Mouse (Mus musculus) neural tube, embryonic 10.5 days (tissue): ENCODE measurements around the gene Gpr155.

Experiments
- DNase-seq: peaks from one replicate; pipeline ENCODE4 v3.0.0-alpha.2; 2017; ENCODE audit warnings: low spot score; ENCODE audit errors: extremely low spot score

Gene Gpr155

DNA sequence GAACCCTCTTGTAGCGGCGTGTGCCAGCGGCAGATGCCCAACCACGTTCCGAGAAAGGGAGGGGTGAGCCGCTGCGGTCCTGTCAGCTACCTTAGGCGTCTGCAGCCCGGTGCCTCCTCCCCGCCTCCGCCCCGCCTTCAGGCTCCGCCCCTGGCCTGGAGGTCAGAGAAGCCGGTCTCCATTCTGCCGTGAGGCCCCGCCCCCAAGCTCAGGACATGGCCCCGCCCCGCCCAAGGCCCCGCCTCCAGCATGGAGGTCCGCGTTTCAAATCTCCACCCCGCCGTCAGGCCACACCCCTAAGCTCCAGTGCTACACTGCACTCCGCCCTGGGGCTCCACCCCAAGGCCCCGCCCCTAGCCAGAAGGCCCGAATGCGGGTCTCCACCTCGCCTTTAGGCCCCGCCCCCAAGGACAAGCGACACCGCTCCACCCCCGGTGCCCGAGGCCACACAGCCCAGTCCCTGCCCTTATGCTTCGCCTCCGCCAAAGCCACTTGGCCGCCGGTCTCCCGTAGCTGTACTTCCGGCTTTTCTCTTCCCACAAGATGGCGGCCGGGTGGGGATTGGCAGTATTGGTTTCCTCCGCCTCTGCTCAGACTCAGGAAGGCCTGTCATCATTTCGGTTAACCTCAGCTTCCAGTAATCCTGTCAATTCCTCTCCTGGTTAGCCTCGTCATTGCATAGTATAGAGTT lies at the start of gene Gpr155:
Gene Gpr155 (minus strand): TSS at position 217 of the 691 bp plus-strand sequence.
- peak; percentile 99 for DNase-seq

DNA sequence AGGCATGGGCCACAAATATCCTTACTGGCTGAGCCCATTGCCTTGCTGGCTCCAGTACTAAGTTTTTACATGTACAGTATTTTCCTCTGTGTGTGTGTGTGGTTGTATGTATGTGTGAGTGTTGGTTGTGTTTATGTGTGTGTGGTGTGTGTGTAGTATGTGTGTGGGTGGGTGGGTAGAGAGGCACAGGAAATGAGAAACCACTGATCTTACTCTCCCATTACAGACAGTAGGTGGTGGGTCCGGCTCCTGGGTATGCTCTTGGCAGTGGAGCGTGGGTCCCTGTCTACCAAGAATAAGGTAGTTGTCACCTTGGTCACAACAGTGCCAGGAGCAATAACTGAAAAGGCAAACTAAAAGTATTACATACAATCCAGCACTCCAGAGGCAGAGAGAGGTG lies 49.5 kb upstream of the Gpr155 start:
- DNase-seq, result no peak

DNA sequence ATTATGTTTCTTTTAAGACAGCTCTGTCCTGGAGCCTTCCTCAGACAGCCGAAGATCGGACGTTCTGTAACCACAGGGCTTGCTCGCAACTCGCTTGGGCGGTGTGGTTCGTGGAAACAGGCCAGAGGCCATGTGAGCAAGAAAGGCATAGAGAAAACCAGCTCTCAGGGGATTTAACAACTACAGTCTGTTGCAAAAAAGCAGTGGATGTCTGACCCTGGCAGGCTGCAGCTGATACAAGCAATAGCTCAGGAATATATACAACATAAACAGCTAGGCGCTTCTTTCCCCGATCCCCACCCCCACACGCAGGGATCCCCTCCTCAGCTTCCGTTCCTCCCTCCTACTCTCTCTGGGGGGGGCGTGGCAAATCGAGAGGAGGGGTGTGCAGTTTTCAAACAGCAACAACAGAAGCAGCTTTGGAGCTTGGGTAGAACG lies 45.6 kb upstream of the Gpr155 start:
- no peak for DNase-seq

DNA sequence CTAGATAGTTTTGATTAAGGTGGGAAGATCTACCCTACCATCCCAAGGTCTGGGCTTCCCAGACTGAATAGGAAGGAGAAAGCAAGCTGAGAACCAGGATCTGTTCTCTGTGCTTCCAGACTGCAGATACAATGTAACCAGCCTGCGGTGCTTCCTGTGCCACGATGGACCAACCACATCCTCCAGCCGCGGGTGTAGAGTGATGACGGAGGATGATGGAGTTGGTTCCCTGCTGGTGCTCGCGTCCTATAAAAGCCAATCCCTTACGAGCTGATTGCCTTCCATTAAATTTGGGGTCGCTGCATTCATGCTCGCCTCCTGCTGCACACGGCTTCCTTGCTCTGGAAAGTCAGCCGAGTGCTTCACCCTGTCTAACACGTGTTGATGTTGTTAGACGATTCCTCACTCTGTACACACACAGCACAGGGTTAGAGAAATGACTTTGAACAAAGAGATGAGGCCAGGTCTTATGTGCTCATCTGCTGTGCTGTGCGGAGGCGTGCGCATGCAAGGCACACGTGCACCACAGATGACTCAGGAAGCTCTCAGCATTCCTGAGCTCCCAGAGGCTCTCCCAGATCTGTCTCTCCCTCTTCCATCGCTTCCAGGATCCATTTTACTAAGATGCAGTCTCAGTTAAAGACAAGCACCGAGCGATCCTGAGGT lies 42.6 kb upstream of the Gpr155 start:
- DNase-seq, result peak; percentile 35

DNA sequence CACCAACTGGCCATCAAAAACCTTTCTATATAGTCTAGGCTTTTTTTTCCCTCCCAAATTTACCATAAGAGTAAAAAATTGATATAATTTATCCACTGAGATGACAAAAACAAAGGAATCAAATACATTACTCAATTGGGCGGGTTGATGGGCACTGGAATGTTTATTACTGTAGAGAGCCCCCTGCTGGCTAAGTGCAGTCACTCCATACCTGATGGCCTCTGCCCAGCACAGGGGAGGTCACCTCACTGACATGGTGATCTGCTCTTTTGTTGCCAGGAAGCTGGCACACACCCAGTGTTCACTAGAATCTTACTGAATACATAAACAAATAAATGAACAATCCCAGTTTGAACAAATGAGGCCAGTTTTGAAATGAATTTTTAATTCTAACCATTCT lies 40.9 kb upstream of the Gpr155 start:
- DNase-seq, result no peak

DNA sequence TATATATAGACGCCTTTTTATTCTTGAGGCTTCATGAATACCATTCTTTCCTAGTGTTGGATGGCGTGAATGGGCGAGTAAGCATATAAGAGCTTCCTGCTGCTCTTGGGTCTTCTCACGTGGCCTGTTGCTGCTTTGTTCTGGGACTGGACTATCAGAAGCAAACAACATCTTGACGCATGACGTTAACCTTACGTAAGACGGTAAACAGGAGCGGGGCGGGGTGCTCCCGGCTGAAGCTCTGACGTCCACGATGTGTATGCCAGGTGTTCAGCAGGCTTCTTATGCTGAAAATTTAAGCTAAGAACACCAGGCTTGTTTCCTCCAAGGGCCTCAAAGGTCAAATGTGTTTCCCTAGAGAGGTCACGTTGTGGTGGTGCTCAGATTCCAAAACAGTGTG lies 39.5 kb upstream of the Gpr155 start:
- DNase-seq, result no peak

DNA sequence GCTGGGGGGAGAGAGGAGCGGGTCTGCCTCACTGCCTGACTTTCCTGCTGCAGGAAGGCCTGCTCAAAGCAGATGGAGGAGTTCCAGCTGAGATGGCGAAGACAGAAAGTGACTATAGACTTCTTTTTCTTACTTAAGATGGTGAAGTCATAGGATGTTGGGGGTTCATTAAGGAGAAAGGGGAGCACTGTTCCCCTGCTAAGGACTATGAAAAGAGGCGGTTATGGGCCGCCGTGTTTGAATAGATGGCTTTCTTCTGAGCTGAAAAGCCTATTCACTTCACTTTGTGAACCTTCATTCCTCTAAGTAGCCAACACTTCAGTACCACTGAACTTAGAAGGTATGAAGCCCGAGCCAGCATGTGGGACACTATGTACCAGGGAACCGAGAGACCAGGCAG lies 33.4 kb upstream of the Gpr155 start:
- no peak for DNase-seq

DNA sequence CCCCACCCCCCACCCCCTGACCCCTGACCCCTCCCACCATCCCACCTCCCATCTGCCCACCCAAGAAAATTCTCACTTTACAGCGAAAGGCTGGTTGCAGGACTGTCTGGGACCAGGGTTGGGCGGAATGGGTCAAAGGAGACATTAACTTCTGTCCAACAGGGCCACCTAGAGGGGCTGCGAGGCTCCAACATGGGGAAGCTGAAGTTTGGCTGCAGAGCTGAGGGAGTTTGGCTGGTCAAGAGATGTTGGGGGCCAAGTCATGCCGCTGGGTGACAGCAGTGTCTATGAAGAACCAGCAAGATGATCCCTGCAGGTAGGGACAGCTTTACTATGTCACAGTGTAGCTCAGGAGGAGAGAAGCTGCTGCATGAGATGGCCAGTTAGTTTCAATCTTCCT lies 32.9 kb upstream of the Gpr155 start:
- no peak for DNase-seq

DNA sequence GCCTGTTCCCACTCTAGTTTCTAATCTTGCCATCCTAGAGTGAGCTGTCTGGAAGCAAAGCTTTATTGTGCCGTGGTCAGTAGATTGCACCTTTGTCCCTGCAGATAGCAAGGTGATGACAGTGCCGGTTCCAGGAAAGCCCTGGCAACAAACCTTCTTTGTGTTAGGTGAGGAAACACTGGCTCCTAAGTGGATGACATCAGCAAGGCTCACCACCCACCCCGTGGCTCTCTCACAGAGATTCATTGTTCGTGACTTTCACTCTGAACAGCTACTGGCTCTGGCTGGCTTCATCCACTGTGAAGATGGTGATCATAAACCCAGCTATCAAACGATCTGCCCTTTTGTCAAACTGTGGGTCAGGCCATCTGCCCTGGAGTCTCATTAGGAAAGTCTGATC lies 29.5 kb upstream of the Gpr155 start:
- no peak for DNase-seq

DNA sequence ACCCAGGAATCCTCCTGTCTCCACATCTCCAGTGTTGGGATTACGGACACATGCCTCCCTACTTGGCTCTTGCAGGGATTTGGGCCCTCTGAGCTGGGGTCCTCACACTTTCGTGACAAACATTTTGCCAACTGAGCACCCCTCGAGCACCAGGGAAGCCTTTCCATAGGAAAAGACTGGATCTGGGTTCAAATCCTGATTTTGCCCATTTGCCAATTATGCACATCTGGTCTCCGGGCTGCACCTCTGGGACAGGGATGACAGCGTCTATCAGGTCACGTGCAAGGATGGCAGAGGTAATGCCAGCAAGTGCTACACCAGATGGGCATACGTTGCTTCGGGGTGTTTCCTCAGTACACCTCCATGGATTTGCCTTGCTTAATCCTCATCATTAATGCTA lies 23.7 kb upstream of the Gpr155 start:
- DNase-seq, result no peak

DNA sequence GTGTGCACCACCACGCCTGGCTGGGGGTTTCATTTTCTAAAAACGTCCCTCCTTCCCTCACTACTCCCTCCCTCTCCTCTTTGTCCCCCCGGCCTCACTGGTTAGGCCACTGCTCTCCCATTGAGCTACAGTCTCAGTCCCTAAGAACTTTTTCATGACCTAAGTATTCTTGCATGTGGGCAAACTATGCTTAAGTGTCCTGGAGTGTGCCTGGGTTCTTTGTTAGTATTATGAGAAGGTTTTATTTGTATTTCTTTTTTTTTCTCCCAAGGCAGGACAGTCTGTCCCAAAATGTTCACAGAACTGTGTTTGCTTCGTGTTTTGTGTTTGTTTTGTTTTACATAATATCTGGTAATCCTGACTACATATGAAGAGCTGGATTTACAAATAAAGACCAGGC lies 21.3 kb upstream of the Gpr155 start:
- no peak for DNase-seq

DNA sequence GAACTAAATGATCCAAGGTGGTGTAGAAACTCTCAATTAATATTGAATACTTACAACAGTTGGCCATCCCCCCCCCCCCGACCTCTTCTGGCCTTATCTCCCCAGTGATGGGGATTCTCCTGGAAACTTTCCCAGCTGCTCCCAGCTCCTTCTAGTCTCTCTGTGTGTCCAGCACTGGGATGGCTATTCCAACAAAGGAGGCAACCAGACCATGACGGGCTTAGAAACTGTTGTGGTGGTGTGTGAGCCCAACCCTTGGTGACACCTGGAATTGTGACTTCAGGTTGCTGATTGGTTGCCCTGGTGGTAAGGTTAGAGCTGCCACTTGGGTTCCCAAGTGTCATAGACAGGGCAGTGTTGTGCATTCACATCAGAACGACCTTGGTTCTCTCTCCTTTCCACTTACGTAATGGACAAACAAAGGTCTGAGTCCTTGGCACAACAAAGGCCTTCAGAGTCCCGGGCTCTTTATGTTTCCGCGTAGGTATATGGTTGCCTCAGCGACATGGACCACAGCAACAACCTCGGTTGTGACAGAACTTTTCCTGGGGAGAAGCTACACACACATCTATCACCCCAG lies 20.1 kb upstream of the Gpr155 start:
- DNase-seq, result no peak

DNA sequence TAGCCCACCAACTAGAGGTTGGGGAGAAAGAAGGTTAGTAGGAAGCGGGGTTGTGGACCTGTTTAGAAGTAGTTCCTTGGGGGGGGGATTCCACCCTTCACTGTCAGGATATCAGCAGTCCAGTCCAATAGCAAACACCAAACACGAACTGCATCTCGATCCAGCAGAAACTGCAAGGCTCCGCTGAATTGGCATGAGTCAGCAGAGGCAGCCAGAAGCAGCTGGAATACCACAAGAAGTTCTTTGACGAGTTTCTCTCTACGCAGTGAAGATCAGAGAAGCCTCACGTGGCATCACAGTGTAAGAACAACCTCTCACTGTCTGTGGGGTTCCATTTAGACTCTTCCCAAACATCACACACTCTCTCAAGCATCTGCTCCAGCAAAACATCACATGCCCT lies 18.6 kb upstream of the Gpr155 start:
- no peak for DNase-seq

DNA sequence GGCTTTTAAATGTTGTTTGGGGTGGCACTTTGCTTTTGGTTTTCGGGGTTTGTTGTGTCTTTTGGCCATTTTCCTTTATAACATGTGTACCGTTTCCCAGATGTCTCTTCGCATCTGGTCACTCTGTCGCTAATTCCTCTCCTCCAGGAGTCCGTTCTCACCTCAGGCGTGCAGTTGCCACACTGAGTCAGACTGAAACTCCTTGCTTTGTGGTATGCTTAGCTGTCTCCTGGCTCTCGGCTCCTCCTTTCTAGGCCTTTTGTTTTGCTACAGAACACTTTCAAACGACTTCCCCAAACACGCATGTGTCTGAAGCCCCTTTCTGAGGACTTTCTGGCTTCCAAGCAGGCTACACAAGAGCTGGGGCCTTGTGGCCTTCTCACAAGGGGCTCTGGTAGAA lies 18.1 kb upstream of the Gpr155 start:
- DNase-seq, result no peak

DNA sequence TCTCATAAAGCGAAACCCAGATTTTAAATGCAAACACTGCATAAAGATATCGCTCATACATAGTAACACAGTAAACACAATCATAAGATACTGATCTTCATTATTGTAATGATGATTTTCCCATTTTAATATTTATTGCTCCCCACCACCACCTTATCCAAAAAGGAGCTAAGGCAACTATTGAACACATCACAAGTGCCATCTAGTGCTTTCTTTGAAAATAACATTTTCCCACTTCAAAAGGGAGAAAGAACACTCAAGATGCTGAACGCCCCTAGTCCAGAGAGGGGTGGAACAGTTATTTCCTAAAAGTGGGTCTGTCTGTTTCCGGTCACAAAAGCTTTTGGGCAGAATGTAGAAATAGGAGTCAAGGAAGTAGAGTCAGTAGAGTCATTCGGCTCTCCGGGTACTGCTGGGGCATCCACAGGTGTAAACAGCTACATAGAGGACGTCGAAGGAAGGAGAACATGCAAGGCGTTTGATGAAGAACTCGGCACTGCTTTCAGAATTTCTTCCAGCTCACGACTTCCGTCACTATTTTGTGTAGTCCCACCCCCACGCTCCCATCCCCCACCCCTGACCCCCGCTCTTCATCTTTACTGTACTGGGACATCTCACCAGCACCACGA lies 17.1 kb upstream of the Gpr155 start:
- DNase-seq, result no peak

DNA sequence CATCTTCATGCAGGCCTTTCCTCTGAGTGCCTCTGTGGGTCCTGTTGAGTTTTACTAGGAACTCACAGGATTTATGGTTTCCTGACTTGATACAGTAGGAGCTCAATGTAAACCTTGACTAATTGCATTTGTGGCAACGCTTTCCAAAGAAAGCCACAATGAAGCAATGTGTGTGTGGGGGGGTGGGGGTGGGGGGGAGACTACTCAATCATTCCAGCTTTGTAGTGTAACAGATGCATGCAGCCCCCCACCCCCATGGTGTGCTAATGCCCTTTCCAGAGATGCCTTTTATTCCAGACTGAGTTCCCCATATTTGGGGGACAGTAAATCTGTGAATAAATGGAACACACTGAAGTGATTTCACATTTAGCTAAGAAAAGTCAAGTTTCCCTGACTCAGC lies 15.3 kb upstream of the Gpr155 start:
- no peak for DNase-seq

DNA sequence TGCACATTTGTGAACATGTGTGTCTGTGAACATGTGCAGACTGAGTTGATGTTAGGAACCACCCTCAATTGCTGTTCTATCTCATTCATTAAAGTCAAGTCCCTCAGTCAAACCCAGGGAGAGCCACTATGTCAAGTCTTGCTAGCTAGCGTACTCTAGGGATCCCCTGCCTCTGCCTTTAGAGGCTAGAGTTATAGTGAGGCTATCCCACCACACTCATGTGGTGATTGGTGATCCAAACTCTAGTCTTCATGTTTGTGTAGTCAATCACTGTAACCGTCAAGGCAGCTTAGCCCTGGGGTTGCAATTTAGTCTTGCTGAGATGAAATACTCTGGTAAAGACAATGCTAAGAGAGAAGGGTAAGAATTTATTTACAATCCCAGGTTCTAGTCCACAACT lies 11.1 kb upstream of the Gpr155 start:
- DNase-seq, result no peak

DNA sequence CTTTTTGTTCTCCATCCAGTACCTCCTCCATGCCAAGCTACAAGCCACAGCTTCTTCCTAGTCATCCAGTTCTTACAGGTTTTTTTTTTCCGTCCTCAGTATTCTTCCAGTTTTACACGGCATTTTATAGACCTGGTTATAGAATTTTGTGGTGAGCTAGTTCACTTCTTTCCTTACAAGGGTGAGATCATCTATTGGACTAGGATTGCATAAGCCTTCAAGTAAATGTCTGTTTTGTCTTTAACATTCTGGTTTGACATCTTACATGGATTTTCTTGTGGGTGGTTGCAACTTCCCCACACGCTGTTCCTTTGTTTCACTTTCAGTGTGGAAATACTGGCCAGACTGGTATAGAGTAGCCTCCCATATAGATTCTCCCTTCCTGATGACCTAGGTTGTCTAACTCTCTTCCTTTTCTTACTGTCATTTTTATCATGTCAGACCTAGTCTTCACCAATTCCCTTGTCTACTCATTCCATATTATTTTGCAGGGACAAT lies 10.5 kb upstream of the Gpr155 start:
- no peak for DNase-seq

DNA sequence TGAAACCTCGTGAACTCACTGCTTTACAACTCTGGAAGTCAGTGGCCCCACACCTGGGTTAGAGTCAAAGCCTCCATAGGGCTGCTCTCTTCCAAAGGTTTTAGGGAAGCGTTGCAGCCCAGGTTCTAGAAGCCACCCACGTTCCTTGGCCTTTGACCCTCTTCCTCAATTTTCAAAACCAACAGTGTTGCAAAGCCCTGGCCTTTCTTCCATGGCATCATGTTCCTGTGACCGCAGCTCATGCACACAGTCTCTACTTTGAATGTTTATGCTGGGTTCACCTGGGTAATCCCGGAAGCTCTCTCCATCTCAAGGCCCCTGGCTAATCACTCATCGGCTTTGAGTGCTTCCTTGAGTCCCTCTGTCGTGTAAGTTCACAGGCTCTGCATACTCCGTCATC lies 9.1 kb upstream of the Gpr155 start:
- DNase-seq, result no peak

DNA sequence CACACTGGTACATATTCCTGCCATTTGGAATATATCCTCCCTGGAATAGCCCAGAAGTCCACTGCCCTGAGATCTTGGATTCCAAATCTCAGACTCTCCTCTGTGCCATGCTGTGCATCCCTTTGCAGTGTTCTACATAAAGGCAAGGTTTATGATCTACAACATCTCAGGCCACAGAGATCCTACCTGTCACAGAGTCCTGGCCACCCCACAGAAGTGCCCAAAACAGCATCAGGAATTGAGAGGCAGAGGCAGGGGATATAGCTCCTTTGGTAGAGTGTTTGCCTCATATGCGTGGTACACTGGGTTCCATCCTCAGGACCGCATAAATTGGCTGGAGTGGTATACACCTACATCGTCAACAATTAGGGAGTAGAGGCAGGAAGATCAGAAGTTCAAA lies 8.1 kb upstream of the Gpr155 start:
- DNase-seq, result no peak

DNA sequence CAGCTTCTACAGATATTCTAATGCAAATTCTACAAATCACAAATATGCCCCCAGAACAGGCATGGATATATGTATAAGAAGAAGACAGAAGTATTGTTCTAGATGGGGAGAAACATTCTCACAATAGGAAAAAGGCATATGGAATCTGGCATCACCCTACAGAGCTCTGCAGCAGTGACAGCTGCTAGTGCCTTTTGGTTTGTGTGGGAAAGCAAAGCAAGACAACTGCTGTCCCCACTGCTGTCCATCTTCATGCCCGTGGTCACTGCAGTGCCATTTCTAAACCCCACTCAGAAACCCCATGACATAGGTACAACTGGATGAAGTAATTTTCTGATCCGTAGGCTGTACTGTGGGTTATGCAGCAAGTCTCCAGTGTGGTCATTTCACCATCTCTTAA lies 6.4 kb upstream of the Gpr155 start:
- no peak for DNase-seq

DNA sequence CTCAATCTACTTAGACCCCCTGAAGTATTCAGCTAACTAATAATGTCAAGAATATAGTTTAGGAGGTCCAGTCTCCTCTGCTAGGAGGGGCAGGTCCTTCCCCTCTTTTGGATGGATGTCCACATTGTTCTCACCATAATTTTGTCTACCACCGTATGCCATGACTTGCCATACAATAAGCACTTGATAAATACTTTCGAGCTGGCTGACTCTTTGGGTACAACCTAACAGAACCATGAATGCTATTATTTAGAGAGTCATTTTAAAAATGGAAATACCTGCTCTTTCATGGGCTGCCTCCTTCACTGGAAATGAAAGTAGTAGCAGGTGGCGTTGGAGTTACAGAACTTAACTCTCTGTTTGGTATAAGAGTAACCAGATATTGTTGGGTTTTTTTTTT lies 3.6 kb upstream of the Gpr155 start:
- DNase-seq, result no peak
